22 mouse cellular contexts compared by ENCODE assay signal in genomic region chr5:17918966-17919365, GRCm38 (mm10). TPM values are rescaled to one million over a fixed set of nuclear protein-coding genes. Genes with fewer than 3 reads are reported as not detected.
DNase-seq lines count a peak whose midpoint lies in the region; ATAC-seq lines count a peak whose summit lies in the region.
"Had no signal": no experiment of that assay in that cellular context is flagged by ENCODE, and none has a peak within 500 bp of the region (broad histone marks: within the 10 kb centered on the region; RNA-seq: fewer than 3 reads in every experiment).

No protein-coding gene starts in this region.

- no peak overlapping the region for H3K9ac ChIP-seq in midbrain, embryonic 15.5 days
- H3K9ac ChIP-seq: embryonic facial prominence, embryonic 13.5 days; limb, embryonic 12.5 days; liver, embryonic 14.5 days had no signal

- H3K4me2 ChIP-seq in midbrain, embryonic 15.5 days = no peak overlapping the region
- H3K4me2 ChIP-seq: embryonic facial prominence, embryonic 13.5 days; limb, embryonic 12.5 days; midbrain, embryonic 11.5 days had no signal

- no peak overlapping the region for H3K4me3 ChIP-seq in midbrain, embryonic 15.5 days
- H3K4me3 ChIP-seq: embryonic facial prominence, embryonic 13.5 days; limb, embryonic 12.5 days; myocyte had no signal

- H3K27me3 ChIP-seq in midbrain, embryonic 15.5 days (replicated peaks) = no peaks in the 10 kb centered on the region
- H3K27me3 ChIP-seq: embryonic facial prominence, embryonic 13.5 days; limb, embryonic 12.5 days had no signal

- ATAC-seq in midbrain, embryonic 15.5 days (replicated peaks) = no peak
- ATAC-seq: inflammation-experienced regulatory T-cells, adult 6 months had no signal

- intact Hi-C loops in heart, postnatal 36 days (cut with DNase I) = no loop called here

- WGBS in midbrain, embryonic 15.5 days = 82% methylated on average over 5 of the region's 5 CpGs

- H3K36me3 ChIP-seq in midbrain, embryonic 15.5 days (replicated peaks) = no peaks in the 10 kb centered on the region
- H3K36me3 ChIP-seq: embryonic facial prominence, embryonic 13.5 days; limb, embryonic 12.5 days had no signal

- H3K27ac ChIP-seq in midbrain, embryonic 15.5 days = no peak overlapping the region
- H3K27ac ChIP-seq: embryonic facial prominence, embryonic 13.5 days; limb, embryonic 12.5 days; liver, embryonic 14.5 days had no signal

- peak; percentile 13 for DNase-seq in adrenal gland, adult 2 months
- DNase-seq in adrenal gland, adult 18-20 months (ENCODE audit: low spot score in 2 of 2) = no peak
- peak; percentile 59 to 85 for DNase-seq in heart, adult 18-20 months
- no peak for DNase-seq in heart, postnatal 36 days
- peak; percentile 18 for DNase-seq in lung, postnatal 36 days
- no peak for DNase-seq in lung, adult 18-20 months
- no peak for DNase-seq in thymus, postnatal 4 days
- DNase-seq: cerebellum, adult 18-20 months; retina, postnatal 1 day; thymus, adult 2 months had no signal

- H3K9me3 ChIP-seq in midbrain, embryonic 15.5 days = no peaks in the 10 kb centered on the region
- H3K9me3 ChIP-seq: embryonic facial prominence, embryonic 13.5 days; limb, embryonic 12.5 days had no signal

- H3K4me1 ChIP-seq in midbrain, embryonic 15.5 days = no peaks in the 10 kb centered on the region
- H3K4me1 ChIP-seq: embryonic facial prominence, embryonic 13.5 days; limb, embryonic 12.5 days had no signal

RNA-seq across cellular contexts. Expression of gene Cd36, which starts 30.4 kb away (rescaled TPM):
- total RNA-seq in adrenal gland, adult 2 months (2021) = 100 to 1,000 TPM; 448 to 820 TPM
- polyA plus RNA-seq in adrenal gland, adult 2 months (2012; rRNA removed) = 12.1 and 12.6 TPM in 2 replicates
- 100 to 1,000 TPM; 525 to 985 TPM for total RNA-seq in adrenal gland, adult 18-20 months (2021)
- 1,000 to 10,000 TPM; 1,692 to 1,930 TPM for total RNA-seq in heart, adult 18-20 months (2021)
- 1,000 to 10,000 TPM; 1,925 to 2,084 TPM for total RNA-seq in heart, postnatal 36 days (2021)
- 2.1 and 3.2 TPM in 2 replicates for polyA plus RNA-seq in midbrain, embryonic 15.5 days (2015; fragmentation: Nextera tagmentation; extraction: Ambion mirVana)

RNA-seq across cellular contexts. Expression of gene Gnat3, which starts 43.4 kb away (rescaled TPM):
- under 1 TPM in 1 of 2 experiments, not detected in 1; 0.28 TPM for total RNA-seq in adrenal gland, adult 2 months (2021)
- not detected in 2 replicates for polyA plus RNA-seq in adrenal gland, adult 2 months (2012; rRNA removed)
- total RNA-seq in adrenal gland, adult 18-20 months (2021) = not detected
- 1 to 10 TPM in 1 of 2 experiments, under 1 TPM in 1; 0.52 to 1.3 TPM for total RNA-seq in heart, adult 18-20 months (2021)
- under 1 TPM; 0.58 to 0.95 TPM for total RNA-seq in heart, postnatal 36 days (2021)
- not detected in 2 replicates for polyA plus RNA-seq in midbrain, embryonic 15.5 days (2015; fragmentation: Nextera tagmentation; extraction: Ambion mirVana)
- total RNA-seq: hematopoietic stem cell, adult 5-6 weeks; left cerebral cortex, adult 8-10 months; neutrophil, adult 5-6 weeks had no signal
- polyA plus RNA-seq: cortical plate, adult 2 months; embryonic facial prominence, embryonic 13.5 days; inflammation-experienced regulatory T-cells, adult 6 months; limb, embryonic 12.5 days; liver, embryonic 14.5 days; myocyte; stomach, embryonic 14.5 days had no signal

Comparison
In these comparisons a context has a peak if more than half of its experiments do, and no peak if none do; other contexts are left out.
1. DNase-seq: peak in adrenal gland, adult 2 months (single experiment), heart, adult 18-20 months (2 of 2) and lung, postnatal 36 days (single experiment); none in adrenal gland, adult 18-20 months (0 of 2), heart, postnatal 36 days (0 of 2), lung, adult 18-20 months (0 of 2) and thymus, postnatal 4 days (single experiment).